Mouse (Mus musculus) layer of hippocampus, postnatal 10 days (tissue): Measurements from ENCODE around the gene Gpr156. TPM values are rescaled to one million over a fixed set of nuclear protein-coding genes. Genes with fewer than 3 reads are reported as not detected.

Experiments used
- DNase-seq, 2 experiments: peaks; one replicate each; pipeline ENCODE4 v3.0.0; 2021; ENCODE audit warnings: low spot score in 2 of 2
- total RNA-seq, 2 experiments: library from RNA; stranded (reverse); gene quantifications; 2 replicates each; pipeline ENCODE4 v1.2.3; 2021

Gpr156 gene
- total RNA-seq, 2 experiments from 2014 or later, result 1.4 to 1.5 TPM

DNA sequence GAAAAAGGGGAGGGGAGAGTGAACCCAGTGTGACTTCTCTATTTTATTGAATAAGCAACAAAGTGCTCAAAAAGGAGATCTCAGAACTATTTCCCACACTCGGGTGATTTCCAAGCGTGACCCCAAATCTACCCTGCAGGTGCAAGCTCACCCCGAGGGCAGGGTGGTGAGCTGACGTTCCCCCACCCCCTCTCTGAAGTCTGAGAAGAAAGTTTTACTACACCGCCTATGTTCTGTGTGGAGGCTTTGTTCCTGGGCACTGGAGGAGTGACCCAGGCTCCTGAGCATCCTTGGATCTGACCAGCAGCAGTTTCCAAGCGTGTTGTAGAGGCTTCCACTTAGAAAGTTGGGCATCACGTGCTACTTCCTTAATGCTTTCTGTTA, 514 bp downstream of the Gpr156 start:
- no peak for DNase-seq

DNA sequence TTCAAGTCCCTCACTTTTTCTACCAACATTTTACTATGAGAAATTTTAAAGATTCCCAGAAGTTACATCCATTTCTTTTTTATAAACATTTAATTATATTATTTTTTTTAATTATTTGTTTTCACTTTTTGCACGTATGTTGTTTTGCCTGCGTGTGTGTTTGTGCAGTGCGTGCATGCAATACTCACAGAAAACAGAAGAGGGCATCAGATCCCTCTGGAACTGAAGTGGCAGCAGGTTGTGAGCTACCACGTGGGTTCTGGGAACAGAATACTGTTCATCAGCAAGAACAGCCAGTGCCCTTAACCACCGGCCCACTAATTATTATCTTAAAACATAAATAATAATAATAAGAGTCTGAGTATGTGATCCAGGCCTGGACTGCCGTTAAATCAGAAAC, 2.7 kb downstream of the Gpr156 start:
- no peak for DNase-seq

DNA sequence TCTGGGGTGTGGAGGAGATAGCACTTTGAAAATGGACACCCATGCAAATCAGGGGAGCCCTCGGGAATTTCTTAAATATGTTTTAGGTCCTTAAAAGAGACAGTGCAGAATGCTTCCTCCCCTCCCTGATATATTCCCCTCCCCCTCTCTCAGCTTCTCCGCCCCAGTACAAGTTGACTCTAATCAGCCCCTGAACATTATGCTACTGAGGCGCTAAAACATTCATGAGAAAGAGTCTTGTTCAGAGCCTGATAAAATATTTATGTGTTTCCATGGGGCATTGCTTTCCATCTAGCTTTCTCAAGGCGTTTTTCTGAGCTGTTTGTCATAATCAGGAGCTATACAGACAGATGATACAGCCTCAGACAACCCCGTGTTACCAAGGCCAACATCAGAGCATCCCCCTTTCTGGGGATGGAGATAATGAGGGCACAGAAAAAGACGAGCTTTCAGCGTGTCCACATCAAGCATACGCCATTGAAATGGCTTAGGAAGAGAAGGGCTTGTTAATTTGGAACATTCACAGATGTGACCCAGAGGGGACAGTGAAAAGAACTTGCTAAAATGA, 4.6 kb downstream of the Gpr156 start:
- no peak for DNase-seq

DNA sequence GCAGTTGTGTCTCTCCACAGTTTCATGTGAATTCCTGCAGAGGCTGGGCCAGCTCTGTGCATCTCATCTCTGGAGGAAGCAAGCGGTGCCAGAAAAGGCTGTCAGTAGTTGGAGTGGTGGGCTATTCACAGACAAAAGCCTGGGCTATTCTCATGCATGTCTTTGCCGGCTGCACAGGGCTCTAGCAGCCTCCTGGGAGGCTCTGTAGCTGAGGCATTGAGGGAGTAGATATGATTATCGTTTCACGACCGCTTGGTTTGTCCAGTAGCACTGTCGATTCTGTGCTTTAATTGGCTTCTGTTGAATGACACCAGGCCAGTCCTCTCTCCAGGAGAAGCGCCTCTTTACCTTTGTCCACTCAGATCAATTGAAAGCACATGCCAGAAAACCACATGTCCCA, 9.8 kb downstream of the Gpr156 start:
- DNase-seq, result no peak

DNA sequence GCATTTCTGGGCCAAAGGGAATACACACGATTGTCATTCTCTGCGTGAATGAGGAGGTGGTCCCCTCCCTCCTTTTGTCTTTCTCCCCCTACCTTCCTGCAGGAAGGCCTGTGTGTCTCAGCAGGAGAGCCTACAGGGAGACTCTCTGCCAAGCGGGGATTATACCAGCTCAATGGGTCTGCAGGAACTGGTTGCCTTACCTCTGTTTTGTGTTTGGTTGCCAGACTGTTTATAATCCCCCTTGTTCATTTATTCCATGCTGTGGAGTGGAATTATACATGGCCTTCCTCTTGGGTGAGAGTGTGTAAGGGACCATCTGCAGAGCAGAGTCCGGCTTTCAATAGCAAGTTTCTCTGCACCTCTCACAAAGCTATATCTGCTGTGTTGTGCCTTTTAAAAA, 10.8 kb downstream of the Gpr156 start:
- no peak for DNase-seq

DNA sequence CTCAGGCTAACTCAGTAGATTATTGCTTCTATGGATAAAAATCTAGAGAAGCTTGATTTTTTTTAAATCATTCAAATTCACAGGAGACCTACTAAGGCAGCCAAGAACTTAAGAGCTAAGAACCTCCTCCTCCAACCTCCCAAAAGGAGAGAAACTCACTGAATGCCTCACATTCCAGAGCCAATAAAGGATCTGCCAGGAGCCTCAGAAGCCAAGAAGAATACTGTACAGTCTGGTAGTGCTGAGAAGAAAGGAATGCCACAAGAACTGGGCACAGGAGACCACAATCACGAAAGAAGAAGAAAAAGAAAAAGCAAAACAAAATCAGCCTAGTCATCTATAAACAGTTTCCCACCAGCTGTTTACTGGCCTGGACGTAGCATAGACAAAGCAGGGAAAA, 12.7 kb downstream of the Gpr156 start:
- no peak for DNase-seq

DNA sequence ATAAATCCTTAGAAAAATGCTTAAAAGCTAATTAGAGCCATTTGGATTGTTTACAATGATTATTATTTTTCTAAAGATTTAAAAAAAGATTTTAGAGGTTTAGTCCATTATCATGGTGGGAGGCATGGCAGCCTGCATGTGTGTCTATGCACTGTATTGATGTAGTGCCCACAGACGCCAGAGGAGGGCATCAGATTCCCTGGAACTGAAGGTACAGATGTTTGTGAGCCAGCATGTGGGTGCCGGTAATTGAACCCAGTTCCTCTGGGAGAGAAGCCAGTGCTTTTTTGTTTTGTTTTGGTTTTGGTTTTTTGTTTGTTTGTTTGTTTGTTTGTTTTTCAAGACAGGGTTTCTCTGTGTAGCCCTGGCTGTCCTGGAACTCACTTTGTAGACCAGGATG, 13.3 kb downstream of the Gpr156 start:
- no peak for DNase-seq

DNA sequence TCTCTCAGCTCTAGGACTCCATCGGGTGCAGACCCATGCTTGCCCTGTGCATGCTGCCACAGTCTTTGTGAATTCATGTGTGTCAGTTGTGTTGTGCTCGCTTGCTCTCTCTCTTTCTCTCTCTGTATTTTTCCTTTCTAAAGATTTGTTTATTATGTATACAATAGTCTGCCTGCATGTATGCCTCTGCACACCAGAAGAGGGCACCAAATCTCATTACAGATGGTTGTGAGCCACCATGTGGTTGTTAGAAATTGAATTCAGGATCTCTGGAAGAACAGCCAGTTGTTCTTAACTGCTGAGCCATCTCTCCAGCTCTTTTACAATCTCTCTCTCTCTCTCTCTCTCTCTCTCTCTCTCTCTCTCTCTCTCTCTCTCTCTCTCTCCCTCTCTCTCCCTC, 18.6 kb downstream of the Gpr156 start:
- DNase-seq, result no peak

DNA sequence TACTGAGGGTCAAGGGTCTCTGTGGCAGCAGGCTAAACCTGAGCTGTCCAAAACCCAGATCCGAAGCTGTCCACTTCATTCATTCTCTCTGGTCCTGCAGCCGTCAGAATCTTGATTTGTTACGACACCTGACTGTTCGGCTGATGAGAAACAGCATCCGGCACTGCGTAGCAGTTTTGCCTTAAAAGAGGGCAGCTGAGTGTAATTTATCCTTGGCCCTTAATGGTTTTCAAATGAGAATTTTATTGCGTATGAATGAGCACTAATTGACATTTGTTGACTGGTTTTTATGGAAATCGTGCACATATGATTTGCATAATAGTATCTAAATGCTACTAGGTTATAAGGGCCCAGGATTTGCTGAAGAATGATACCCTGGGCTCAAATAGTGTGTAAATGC, 21.0 kb downstream of the Gpr156 start:
- no peak for DNase-seq

DNA sequence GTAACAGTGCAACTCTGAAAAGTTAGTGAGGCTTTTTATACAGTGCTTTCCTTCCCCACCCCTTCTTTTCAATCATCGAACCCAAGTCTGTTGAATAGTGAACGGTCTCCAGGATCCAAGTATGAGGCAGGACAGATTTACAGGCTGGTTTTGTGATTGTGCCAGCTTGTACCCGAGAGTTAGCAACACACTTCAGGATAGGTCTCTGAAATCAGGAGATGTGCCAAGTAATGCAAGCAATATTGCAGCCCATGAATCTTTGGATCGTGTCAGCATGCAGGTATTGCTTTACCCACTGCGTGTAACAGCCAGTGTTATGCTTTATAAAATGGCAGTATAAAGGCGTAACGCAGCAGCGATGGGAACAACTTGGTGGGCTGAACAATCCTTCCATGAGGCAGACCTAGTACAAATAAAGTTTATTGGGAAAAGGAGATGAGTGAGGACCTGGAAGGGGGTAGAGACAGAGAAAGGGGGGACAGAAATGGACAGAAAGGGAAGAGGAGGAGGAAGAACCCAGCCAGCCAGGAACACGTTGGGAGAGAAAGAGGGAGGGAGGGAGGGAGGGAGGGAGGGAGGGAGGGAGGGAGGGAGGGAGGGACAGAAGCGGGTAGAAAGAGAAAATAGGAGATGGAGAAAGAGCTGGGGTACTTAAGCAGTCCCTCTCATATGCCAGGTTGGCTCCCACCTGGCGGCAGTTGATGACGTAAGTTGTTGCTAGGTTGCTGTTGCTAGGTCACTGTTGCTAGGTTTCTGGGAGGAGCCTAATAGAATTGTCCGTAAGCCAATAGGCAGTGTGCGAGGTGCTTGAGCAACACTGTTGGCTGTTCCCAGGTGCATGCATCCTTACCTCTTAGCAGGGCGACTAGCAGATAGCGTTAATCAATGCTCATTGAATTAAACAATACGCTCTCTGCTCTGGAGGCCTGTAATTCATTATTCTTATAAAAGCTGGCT, 22.1 kb downstream of the Gpr156 start:
- DNase-seq, result peak; percentile 72

DNA sequence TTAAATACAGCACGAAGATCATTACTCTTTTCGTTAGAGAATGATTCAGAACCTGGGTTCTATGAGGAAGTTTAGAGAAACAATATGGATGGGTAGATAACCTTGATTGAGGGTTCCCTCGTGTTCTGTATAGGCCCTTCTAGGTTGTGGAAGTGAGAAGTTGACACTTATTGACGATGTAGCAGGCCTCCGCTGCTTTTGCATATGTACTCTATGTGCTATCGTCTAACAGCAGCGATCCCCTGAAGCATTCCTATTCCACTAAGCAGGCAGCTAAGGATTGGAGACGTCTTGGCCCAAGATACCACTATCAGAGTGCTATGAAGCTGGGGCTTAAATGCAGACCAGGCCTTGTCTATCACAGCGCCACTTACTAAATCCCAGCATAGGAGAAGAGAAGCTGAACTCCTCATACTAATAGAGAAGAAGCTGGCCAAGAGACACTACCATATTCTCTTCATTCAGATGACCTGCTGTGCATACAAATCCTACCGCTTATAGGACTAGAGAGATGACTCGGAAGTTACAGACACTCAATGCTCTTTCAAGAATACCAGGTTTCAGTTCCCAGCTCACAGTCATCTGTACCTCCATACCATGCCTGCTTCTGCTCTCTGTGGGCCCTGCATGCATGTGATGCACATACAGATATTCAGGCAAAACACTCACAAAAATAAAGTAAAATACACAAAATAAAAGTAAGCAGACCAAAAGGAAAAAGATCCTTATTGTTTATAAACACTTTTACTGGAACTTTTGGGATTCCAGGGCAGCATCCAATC, 23.0 kb downstream of the Gpr156 start:
- DNase-seq, result no peak

DNA sequence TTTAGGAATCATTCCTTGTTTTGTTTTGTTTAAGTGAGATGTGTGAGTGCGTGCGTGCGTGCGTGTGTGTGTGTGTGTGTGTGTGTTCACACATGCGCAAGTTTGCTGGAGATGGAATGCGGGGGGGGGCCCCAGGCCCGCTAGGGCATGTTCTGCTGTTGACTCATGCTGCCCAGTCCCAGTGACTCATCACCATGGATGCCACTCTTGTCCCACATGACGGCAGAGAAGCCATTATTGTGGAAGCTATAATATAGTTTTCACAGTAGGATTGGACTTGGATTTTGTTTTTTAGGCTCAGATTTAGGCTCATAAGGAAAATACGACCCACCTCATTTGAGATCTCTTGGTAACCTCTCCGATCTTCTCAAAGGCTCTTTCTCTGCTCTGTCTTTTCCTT, 24.0 kb downstream of the Gpr156 start:
- DNase-seq, result no peak

DNA sequence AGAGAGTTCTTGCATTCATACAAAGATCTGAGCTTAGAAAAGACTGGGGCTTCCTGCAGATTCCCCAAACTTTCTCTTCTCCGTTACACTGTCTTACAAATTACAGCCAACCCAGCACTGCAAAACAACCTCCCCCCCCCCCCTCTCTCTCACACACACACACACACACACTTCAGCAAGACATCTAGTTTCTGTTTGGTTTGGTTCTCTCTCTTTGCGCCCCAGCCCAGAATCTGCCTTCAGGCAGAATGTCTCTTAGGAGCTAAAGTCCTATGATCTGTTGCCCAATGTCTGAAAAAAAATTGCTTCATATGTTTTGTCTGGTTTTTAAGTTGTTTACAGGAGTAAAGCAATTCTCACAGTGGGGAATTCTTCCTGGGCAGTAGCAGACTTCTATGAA, 27.4 kb downstream of the Gpr156 start:
- no peak for DNase-seq

DNA sequence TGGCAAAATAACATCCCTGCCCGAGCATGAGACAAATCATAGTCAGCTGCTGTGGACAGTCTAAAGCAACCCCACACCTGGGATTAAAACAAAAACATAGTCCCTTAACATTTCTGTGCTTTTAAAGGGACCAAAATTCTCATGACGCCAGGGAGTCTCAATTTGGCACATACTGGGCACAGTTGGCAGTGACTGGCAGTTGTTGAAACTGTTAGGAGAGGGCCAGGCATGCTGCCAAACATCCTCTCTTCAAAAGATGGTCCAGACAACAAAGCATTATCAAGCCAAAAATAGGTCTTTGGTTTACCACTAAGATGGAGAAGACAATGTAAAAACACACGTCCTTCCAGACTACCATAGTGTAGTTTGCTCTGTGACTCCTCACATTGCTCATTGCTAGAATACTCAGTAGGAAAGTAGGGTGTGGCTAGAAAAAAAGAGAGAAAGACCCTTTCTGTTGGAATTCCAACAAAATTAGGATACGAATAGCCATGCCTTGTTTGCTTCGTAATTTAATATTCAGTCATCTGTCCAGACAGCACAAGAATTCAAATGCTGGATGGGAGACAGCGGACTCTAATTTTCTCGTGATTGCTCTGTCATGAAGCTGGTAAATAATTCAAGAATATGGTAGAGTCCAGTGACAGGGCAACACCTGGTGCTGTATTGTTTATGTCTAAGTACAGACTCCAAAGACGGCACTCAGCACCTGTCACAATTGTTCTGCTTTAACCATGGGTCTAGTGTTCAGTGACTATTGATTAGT, 28.9 kb downstream of the Gpr156 start:
- peak; percentile 68 to 74 for DNase-seq

DNA sequence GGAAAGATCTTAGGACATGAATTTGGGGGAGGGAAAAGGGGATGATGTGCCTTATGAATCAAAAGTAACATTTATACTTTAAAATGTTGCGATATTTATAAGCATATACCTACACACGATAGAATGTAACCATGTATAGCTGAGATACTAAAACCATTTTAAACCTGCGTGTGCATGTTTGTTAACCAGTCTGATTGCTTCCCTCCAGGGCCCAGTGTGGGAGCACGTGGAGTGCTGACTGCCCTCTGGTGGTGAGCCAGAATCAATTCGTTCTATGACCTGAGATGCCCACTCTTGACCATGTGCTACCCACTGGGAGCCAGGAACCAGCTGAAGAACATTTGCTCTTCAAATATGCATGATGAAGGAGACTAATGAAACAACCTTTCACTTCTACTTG, 30.9 kb downstream of the Gpr156 start:
- DNase-seq, result peak; percentile 56 to 69

DNA sequence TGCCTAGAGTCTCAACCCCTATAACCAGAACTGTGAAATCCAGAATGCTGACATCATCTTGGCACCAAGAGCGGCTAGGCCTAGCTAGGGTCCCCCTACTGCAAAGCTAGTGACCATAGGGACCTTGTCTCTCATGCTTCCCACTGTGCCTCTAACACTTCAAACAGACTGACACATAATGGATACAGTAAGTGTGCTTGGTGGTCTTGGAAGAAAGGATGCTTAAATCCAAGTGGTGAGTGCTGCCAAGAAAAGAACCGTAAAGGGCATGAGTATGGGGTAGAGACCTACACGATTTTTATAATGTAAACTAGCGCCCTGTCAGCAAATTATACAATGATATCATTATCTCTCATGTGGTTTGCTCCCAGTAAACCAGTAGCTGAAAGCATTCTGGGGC, 32.1 kb downstream of the Gpr156 start:
- DNase-seq, result no peak

DNA sequence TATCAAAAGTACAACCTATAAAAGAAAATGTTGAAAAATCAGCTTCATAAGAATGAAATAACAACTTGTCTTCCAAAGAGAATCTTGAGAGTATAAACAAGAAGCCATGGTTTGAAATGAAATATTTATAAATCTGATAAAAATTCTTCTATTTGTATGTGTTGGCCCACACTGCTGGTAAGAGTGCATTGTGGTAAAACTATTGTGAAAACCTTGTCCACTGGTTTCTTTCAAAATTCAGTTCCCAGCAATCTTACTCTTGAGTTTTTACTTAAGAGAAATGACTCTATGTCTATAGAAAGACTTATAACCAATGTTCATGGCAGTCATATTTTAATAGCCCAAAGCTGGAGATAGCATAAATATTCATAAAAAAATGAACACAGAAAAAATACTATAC, 34.9 kb downstream of the Gpr156 start:
- no peak for DNase-seq

DNA sequence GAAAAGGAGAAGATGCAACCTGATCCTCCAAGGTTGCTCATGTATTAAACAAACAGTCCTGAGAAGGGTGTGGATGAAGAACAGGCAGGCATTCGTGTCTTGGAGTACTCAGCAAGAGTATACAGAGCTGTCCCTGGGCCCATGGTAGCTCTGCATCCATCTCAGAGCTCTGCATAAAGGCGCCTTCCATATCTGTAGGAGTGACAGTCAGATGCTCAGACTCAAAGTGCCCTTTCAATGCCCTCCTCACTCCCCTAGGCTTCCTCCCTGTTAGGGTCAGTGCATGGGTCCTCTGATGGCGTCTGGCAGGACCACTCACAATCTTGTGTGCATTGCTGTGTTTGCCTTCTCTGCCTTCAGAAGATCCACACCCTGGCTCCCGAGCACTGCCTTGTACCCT, 36.9 kb downstream of the Gpr156 start:
- no peak for DNase-seq

DNA sequence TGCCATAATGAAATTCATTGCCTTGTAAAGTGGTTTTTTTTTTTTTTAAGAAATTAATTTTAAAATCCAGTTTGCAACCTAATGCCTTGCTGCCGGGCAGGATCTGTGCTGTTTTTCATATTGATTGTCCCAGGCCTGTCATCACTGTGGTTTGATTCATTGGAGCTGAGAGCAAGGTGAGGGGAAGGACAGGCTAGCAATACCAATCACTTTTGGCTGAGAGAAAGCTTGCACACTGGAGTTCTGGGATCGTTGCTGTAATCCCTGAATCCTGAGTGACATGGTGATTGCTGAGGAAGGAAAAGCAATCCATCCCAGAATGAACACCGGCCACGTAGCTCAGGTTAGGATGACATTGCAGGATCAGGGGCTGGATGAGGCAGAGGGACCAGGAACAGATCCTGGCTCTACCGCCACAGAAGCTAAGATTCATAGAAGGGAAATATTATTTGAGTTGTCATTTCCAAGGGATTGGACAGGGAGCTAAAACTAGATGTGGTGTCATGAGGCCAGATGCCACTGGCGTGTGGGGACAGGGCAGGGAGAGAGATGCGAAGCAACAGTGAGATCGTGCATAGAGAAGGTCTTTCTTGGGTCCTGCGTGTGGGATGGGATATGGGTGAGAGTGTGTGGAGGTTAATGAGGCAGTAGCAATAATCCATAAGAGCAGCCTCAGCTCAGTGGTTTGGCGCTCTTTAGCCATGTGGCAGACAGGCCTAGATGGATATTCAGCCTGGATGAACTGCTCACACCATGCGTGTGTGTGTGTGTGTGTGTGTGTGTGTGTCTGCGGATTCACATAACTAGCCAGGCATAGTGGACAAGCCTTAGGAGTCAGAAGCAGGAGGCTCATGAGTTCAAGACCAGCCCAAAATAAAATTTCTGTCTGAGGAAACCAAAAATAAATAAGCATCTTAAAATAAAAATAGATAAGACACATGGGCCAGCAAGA, 38.0 kb downstream of the Gpr156 start:
- no peak for DNase-seq

DNA sequence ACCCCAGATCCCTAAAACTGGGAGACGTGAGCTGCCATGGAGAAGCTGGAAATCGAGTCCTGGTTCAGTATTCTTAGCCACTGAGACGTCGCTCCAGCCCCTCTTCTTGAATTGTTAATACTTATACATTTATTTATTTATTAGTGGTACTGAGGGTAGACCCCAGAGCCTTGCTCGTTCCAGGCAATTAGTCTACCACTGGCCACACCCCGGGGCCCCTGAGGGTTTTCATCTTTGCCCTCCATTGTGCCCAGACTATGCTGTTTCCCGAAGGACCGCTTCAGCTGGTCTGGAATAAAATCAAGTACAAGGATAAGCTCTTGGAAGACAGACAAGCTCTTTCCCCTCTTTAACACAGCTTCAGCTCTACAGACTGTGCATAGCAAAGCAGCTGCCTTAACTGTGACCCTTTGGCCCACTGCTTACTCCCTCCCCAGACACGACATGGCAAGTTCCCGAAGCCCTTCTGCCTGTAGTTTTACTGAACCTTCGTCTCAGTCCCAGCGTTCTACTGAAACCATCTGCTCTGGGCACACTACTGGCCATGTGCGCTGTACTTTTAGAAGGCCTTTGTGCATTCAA, 39.1 kb downstream of the Gpr156 start:
- no peak for DNase-seq
